Mouse (Mus musculus): Measurements from ENCODE around the gene Cdh15. TPM values are rescaled to one million over a fixed set of nuclear protein-coding genes. Genes with fewer than 3 reads are reported as not detected.

The Cdh15 gene
- polyA plus RNA-seq, 1 experiment from 2014 or later = 2.0 TPM

- Histone ChIP-seq H3K27me3 (replicated peaks) (no peaks in the 10 kb centered on the region), H3K9ac (no peak overlapping the region), H3K4me1 (peaks cover 12% of the 10 kb centered on the region; the same call in 1 of the 2 replicates), H3K4me3 (no peak overlapping the region), H3K36me3 (replicated peaks) (no peaks in the 10 kb centered on the region), H3K4me2 (no peak overlapping the region), H3K27ac (no peak overlapping the region), H3K9me3 (no peaks in the 10 kb centered on the region)
- WGBS = 74% methylated on average over 11 of the region's 11 CpGs
- ATAC-seq (replicated peaks) = no peak
Measured at GRCm38 (mm10) chr8:122849152-122849910, 1.6 kb downstream of the Cdh15 start.

GRCm38 (mm10) chr8:122850641-122851240 lies 3.0 kb downstream of the Cdh15 start:
- H3K27ac ChIP-seq = no peak overlapping the region
- H3K4me3 ChIP-seq = no peak overlapping the region
- H3K9me3 ChIP-seq = no peaks in the 10 kb centered on the region
- H3K9ac ChIP-seq = no peak overlapping the region
- 72% methylated on average over 3 of the region's 3 CpGs for whole genome bisulfite sequencing
- ATAC-seq (replicated peaks) = no peak
- no peaks in the 10 kb centered on the region for H3K27me3 ChIP-seq (replicated peaks)
- no peaks in the 10 kb centered on the region for H3K36me3 ChIP-seq (replicated peaks)
- peaks cover 12% of the 10 kb centered on the region; the same call in 1 of the 2 replicates for H3K4me1 ChIP-seq
- H3K4me2 ChIP-seq = no peak overlapping the region

- no peak overlapping the region for H3K27ac ChIP-seq
- ATAC-seq (replicated peaks) = no peak
- H3K9me3 ChIP-seq = no peaks in the 10 kb centered on the region
- H3K4me2 ChIP-seq = no peak overlapping the region
- WGBS = 82% methylated on average over 12 of the region's 12 CpGs
- no peak overlapping the region for H3K4me3 ChIP-seq
- H3K4me1 ChIP-seq = peaks cover 12% of the 10 kb centered on the region; the same call in 1 of the 2 replicates
- H3K9ac ChIP-seq = no peak overlapping the region
- H3K27me3 ChIP-seq (replicated peaks) = no peaks in the 10 kb centered on the region
- H3K36me3 ChIP-seq (replicated peaks) = no peaks in the 10 kb centered on the region
Measured at GRCm38 (mm10) chr8:122851692-122852545, 4.2 kb downstream of the Cdh15 start.

GRCm38 (mm10) chr8:122852546-122852905 lies 4.8 kb downstream of the Cdh15 start:
- peaks cover 12% of the 10 kb centered on the region; the same call in 1 of the 2 replicates for H3K4me1 ChIP-seq
- H3K36me3 ChIP-seq (replicated peaks) = no peaks in the 10 kb centered on the region
- H3K9me3 ChIP-seq = no peaks in the 10 kb centered on the region
- H3K4me2 ChIP-seq = no peak overlapping the region
- no peaks in the 10 kb centered on the region for H3K27me3 ChIP-seq (replicated peaks)
- no peak for ATAC-seq (replicated peaks)
- no peak overlapping the region for H3K4me3 ChIP-seq
- no peak overlapping the region for H3K9ac ChIP-seq
- no peak overlapping the region for H3K27ac ChIP-seq
- WGBS = 56% methylated on average over 1 of the region's 1 CpGs

GRCm38 (mm10) chr8:122853340-122853771 lies 5.6 kb downstream of the Cdh15 start:
- Histone ChIP-seq H3K4me2 (no peak overlapping the region), H3K4me1 (peaks cover 8% of the 10 kb centered on the region; the same call in 1 of the 2 replicates), H3K27me3 (replicated peaks) (no peaks in the 10 kb centered on the region), H3K4me3 (no peak overlapping the region), H3K36me3 (replicated peaks) (no peaks in the 10 kb centered on the region), H3K27ac (no peak overlapping the region), H3K9me3 (no peaks in the 10 kb centered on the region), H3K9ac (no peak overlapping the region)
- peak; percentile 63; the same call in 1 of the 2 replicates for ATAC-seq (replicated peaks)
- 6% methylated on average over 11 of the region's 11 CpGs for WGBS

GRCm38 (mm10) chr8:122854388-122854787 lies 6.6 kb downstream of the Cdh15 start:
- 82% methylated on average over 7 of the region's 7 CpGs for WGBS
- Histone ChIP-seq H3K36me3 (replicated peaks) (no peaks in the 10 kb centered on the region), H3K4me1 (peaks cover 8% of the 10 kb centered on the region; the same call in 1 of the 2 replicates), H3K9me3 (no peaks in the 10 kb centered on the region), H3K27me3 (replicated peaks) (no peaks in the 10 kb centered on the region), H3K4me2 (no peak overlapping the region), H3K27ac (no peak overlapping the region), H3K4me3 (no peak overlapping the region), H3K9ac (no peak overlapping the region)
- ATAC-seq (replicated peaks) = no peak

GRCm38 (mm10) chr8:122855123-122855522 lies 7.4 kb downstream of the Cdh15 start:
- Histone ChIP-seq H3K4me1 (peaks cover 8% of the 10 kb centered on the region; the same call in 1 of the 2 replicates), H3K27ac (no peak overlapping the region), H3K4me2 (no peak overlapping the region), H3K9me3 (no peaks in the 10 kb centered on the region), H3K4me3 (no peak overlapping the region), H3K27me3 (replicated peaks) (no peaks in the 10 kb centered on the region), H3K9ac (no peak overlapping the region), H3K36me3 (replicated peaks) (no peaks in the 10 kb centered on the region)
- 88% methylated on average over 4 of the region's 4 CpGs for WGBS
- ATAC-seq (replicated peaks) = no peak

GRCm38 (mm10) chr8:122856288-122856687 lies 8.5 kb downstream of the Cdh15 start:
- Histone ChIP-seq H3K9me3 (no peaks in the 10 kb centered on the region), H3K4me1 (peaks cover 8% of the 10 kb centered on the region; the same call in 1 of the 2 replicates), H3K27ac (no peak overlapping the region), H3K4me2 (no peak overlapping the region), H3K4me3 (no peak overlapping the region), H3K9ac (no peak overlapping the region), H3K27me3 (replicated peaks) (no peaks in the 10 kb centered on the region), H3K36me3 (replicated peaks) (no peaks in the 10 kb centered on the region)
- ATAC-seq (replicated peaks) = no peak
- WGBS = 85% methylated on average over 8 of the region's 8 CpGs

GRCm38 (mm10) chr8:122859843-122860242 lies 12.1 kb downstream of the Cdh15 start:
- ATAC-seq (replicated peaks) = no peak
- no peaks in the 10 kb centered on the region for H3K27me3 ChIP-seq (replicated peaks)

GRCm38 (mm10) chr8:122864719-122865129 lies 17.0 kb downstream of the Cdh15 start:
- Histone ChIP-seq H3K9ac (no peak overlapping the region), H3K4me1 (no peaks in the 10 kb centered on the region), H3K4me3 (peak overlapping the region; percentile 27), H3K9me3 (no peaks in the 10 kb centered on the region), H3K4me2 (peak overlapping the region; percentile 43), H3K36me3 (replicated peaks) (no peaks in the 10 kb centered on the region), H3K27me3 (replicated peaks) (no peaks in the 10 kb centered on the region), H3K27ac (no peak overlapping the region)
- 55% methylated on average over 26 of the region's 26 CpGs for WGBS
- ATAC-seq (replicated peaks) = peak; percentile 71

More at GRCm38 (mm10) chr8:122859843-122860242, 12.1 kb downstream of the Cdh15 start:
- no peak overlapping the region for H3K9ac ChIP-seq
- WGBS = 60% methylated on average over 13 of the region's 13 CpGs
- no peak overlapping the region for H3K4me2 ChIP-seq
- no peak overlapping the region for H3K27ac ChIP-seq
- H3K36me3 ChIP-seq (replicated peaks) = no peaks in the 10 kb centered on the region
- no peaks in the 10 kb centered on the region for H3K9me3 ChIP-seq
- H3K4me3 ChIP-seq = no peak overlapping the region
- no peaks in the 10 kb centered on the region for H3K4me1 ChIP-seq

GRCm38 (mm10) chr8:122865441-122865840 lies 17.7 kb downstream of the Cdh15 start:
- ATAC-seq (replicated peaks) = no peak
- H3K36me3 ChIP-seq (replicated peaks) = no peaks in the 10 kb centered on the region
- no peak overlapping the region for H3K27ac ChIP-seq
- no peak overlapping the region for H3K9ac ChIP-seq
- H3K4me3 ChIP-seq = peak overlapping the region; percentile 27
- H3K4me1 ChIP-seq = no peaks in the 10 kb centered on the region
- 57% methylated on average over 10 of the region's 10 CpGs for WGBS
- H3K9me3 ChIP-seq = no peaks in the 10 kb centered on the region
- peak overlapping the region; percentile 43 for H3K4me2 ChIP-seq
- no peaks in the 10 kb centered on the region for H3K27me3 ChIP-seq (replicated peaks)

- Histone ChIP-seq H3K27me3 (replicated peaks) (no peaks in the 10 kb centered on the region), H3K4me3 (no peak overlapping the region), H3K4me1 (no peaks in the 10 kb centered on the region), H3K27ac (no peak overlapping the region), H3K9me3 (no peaks in the 10 kb centered on the region), H3K9ac (no peak overlapping the region), H3K36me3 (replicated peaks) (no peaks in the 10 kb centered on the region), H3K4me2 (no peak overlapping the region)
- WGBS = 83% methylated on average over 8 of the region's 8 CpGs
- ATAC-seq (replicated peaks) = no peak
Measured at GRCm38 (mm10) chr8:122866231-122866630, 18.5 kb downstream of the Cdh15 start.

Measured in midbrain, embryonic 15.5 days (tissue).